Mouse (Mus musculus): ENCODE data around the gene Slc39a11. TPM values are rescaled to one million over a fixed set of nuclear protein-coding genes. Genes with fewer than 3 reads are reported as not detected.

The Slc39a11 gene
- polyA plus RNA-seq, 1 experiment from 2014 or later: 20.1 TPM

DNA sequence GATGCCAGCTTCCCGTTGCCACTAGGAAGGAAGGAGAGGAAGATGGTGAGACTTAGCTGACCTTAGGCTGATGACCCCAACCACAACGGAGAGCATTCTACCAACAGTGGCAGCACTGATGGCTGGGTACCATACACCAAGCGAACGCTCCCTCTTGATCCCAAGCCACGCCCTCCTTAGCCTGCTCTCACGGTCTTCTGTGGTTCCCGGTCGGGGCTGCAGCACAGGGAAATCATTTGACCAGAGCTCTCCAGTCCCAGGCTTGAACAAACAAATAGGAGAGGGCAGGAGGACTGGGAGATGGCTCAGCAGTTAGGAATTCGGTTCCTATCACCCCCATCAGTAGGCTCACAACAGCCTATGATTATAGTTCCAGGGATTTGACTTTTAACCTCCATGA lies 403.4 kb downstream of the Slc39a11 start:
- Histone ChIP-seq H3K27me3 (ENCODE audit: control insufficient read depth, insufficient read depth, low read length) (no peaks in the 10 kb centered on the region), H3K36me3 (ENCODE audit: control insufficient read depth, insufficient read depth, low read length) (no peaks in the 10 kb centered on the region), H3K4me3 (ENCODE audit: low read depth, low read length) (no peak overlapping the region), H3K9ac (ENCODE audit: low read depth, low read length) (no peak overlapping the region), H3K27ac (ENCODE audit: low read depth, low read length) (no peak overlapping the region), H3K9me3 (ENCODE audit: control insufficient read depth, low read length) (no peaks in the 10 kb centered on the region), H3K4me2 (replicated peaks; ENCODE audit: low read depth, low read length) (no peak overlapping the region), H3K4me1 (replicated peaks; ENCODE audit: control insufficient read depth, insufficient read depth, low read length) (no peaks in the 10 kb centered on the region)
- DNase-seq (ENCODE audit: low spot score): no peak
- 68% methylated on average over 9 of the region's 9 CpGs for WGBS
- no peak for ATAC-seq (ENCODE audit: low FRiP score)

DNA sequence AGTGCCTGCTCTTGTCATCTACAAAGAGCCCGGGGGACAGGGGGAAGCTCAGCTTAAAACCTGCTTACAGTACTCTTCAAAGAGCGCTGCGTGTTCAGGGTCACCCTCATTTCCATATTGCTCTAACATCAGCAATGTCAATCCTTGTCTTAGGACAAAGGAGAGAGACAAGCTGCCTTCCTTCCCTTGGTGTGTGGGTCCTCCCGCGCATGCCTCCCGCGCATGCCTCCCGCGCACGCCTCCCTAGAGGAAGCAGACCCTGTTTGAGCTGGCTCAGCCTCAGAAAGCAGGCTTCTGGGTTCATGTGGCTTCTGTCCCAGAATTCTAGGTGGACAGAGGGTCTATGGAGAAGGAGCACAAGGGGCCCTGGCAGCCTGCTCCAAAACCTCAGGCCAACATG lies 404.2 kb downstream of the Slc39a11 start:
- WGBS: 73% methylated on average over 10 of the region's 10 CpGs
- H3K27me3 ChIP-seq (ENCODE audit: control insufficient read depth, insufficient read depth, low read length): no peaks in the 10 kb centered on the region
- H3K9ac ChIP-seq (ENCODE audit: low read depth, low read length): no peak overlapping the region
- ATAC-seq (ENCODE audit: low FRiP score) (no peak), DNase-seq (ENCODE audit: low spot score) (no peak)
- H3K9me3 ChIP-seq (ENCODE audit: control insufficient read depth, low read length): no peaks in the 10 kb centered on the region
- H3K4me2 ChIP-seq (replicated peaks; ENCODE audit: low read depth, low read length): no peak overlapping the region
- no peaks in the 10 kb centered on the region for H3K4me1 ChIP-seq (replicated peaks; ENCODE audit: control insufficient read depth, insufficient read depth, low read length)
- no peaks in the 10 kb centered on the region for H3K36me3 ChIP-seq (ENCODE audit: control insufficient read depth, insufficient read depth, low read length)
- no peak overlapping the region for H3K4me3 ChIP-seq (ENCODE audit: low read depth, low read length)
- H3K27ac ChIP-seq (ENCODE audit: low read depth, low read length): no peak overlapping the region

DNA sequence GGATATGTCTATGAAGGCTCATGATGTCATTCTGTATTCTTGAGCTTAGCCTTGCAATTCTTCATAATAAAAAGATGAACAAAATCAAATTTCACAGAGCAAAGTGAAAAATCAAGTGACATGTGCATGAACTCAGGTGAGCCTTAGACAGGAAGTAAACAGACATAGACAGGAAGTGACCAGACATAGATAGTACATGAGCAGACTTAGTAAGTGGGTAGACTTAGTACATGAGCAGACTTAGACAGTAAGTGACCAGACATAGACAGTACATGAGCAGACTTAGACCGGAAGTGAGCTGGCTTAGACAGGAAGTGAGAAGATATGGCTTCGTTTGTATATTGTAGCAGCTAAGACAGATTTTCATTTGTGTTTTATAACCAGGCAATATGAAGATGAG lies 415.4 kb downstream of the Slc39a11 start:
- Histone ChIP-seq H3K4me3 (ENCODE audit: low read depth, low read length) (no peak overlapping the region), H3K27ac (ENCODE audit: low read depth, low read length) (no peak overlapping the region), H3K36me3 (ENCODE audit: control insufficient read depth, insufficient read depth, low read length) (no peaks in the 10 kb centered on the region), H3K9me3 (ENCODE audit: control insufficient read depth, low read length) (no peaks in the 10 kb centered on the region), H3K9ac (ENCODE audit: low read depth, low read length) (no peak overlapping the region), H3K27me3 (ENCODE audit: control insufficient read depth, insufficient read depth, low read length) (no peaks in the 10 kb centered on the region), H3K4me1 (replicated peaks; ENCODE audit: control insufficient read depth, insufficient read depth, low read length) (peaks cover 2% of the 10 kb centered on the region; the same call in 1 of the 2 replicates), H3K4me2 (replicated peaks; ENCODE audit: low read depth, low read length) (no peak overlapping the region)
- no peak for DNase-seq (ENCODE audit: low spot score)
- 87% methylated on average over 2 of the region's 2 CpGs for WGBS
- ATAC-seq (ENCODE audit: low FRiP score): no peak

DNA sequence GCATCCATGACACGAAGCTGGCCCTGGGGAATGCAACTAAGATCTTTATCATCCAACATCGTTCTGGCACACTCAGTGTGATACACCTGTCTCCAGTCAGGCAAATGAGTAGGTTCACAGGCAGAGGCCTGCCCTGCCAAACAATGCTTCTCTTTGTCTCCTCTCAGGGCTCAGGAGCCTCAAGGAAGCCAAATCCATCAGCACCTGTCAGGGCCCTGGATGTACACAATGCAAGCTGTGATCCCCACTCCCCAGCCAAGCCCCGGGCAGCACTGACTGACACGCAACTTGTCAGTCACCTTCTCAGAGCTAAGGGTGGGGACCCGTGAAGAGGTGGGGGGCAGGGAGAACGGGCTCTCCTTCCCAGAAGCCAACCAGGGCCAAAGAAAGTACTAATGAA lies 417.8 kb downstream of the Slc39a11 start:
- Histone ChIP-seq H3K36me3 (ENCODE audit: control insufficient read depth, insufficient read depth, low read length) (no peaks in the 10 kb centered on the region), H3K4me2 (replicated peaks; ENCODE audit: low read depth, low read length) (no peak overlapping the region), H3K9me3 (ENCODE audit: control insufficient read depth, low read length) (no peaks in the 10 kb centered on the region), H3K27me3 (ENCODE audit: control insufficient read depth, insufficient read depth, low read length) (no peaks in the 10 kb centered on the region), H3K4me3 (ENCODE audit: low read depth, low read length) (no peak overlapping the region), H3K9ac (ENCODE audit: low read depth, low read length) (no peak overlapping the region), H3K4me1 (replicated peaks; ENCODE audit: control insufficient read depth, insufficient read depth, low read length) (peaks cover 2% of the 10 kb centered on the region; the same call in 1 of the 2 replicates), H3K27ac (ENCODE audit: low read depth, low read length) (0 out of 2 replicates have a peak overlapping the region, but pooled peaks have one; percentile 21)
- ATAC-seq (ENCODE audit: low FRiP score) (peak; percentile 70), DNase-seq (ENCODE audit: low spot score) (peak; percentile 46)
- WGBS: 11% methylated on average over 6 of the region's 6 CpGs

DNA sequence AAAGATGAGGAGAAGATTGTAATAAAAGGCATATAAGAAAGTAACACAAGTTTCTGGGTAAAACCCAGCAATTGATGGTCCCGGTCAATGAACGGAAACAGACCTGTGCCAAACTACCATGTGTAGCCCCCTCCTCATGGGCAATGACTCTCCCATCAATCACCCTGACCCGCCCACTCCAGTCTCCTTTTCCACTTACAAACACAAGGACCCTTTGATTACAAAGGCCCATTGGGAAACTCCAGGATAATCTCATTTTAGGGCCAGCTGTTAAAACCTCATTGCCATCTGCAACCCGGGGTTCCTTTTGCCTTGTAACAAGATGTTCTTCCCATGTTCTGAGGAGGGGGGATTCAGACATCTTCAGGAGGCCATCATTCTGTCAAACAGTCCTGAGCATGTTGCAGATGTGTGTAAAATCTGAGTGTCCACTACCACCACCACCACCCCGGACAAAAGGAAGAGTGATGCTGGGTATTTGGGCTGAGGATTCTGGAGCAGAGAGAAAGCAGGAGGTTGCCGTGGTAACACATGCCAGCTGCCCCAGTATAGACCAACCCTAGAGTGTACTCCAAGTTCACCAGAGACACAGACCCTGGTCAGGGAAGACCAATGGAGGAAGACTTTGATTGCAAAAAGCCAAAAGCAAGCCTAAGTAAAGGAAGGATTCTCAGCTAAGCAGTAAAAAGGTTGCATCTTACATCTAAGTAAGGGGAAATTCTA lies 419.3 kb downstream of the Slc39a11 start:
- ATAC-seq (ENCODE audit: low FRiP score) (peak; percentile 76), DNase-seq (ENCODE audit: low spot score) (peak; percentile 43)
- H3K9me3 ChIP-seq (ENCODE audit: control insufficient read depth, low read length): no peaks in the 10 kb centered on the region
- no peaks in the 10 kb centered on the region for H3K27me3 ChIP-seq (ENCODE audit: control insufficient read depth, insufficient read depth, low read length)
- no peak overlapping the region for H3K4me2 ChIP-seq (replicated peaks; ENCODE audit: low read depth, low read length)
- H3K27ac ChIP-seq (ENCODE audit: low read depth, low read length): 0 out of 2 replicates have a peak overlapping the region, but pooled peaks have one; percentile 14
- no peak overlapping the region for H3K4me3 ChIP-seq (ENCODE audit: low read depth, low read length)
- H3K4me1 ChIP-seq (replicated peaks; ENCODE audit: control insufficient read depth, insufficient read depth, low read length): peaks cover 2% of the 10 kb centered on the region; the same call in 1 of the 2 replicates
- no peak overlapping the region for H3K9ac ChIP-seq (ENCODE audit: low read depth, low read length)
- H3K36me3 ChIP-seq (ENCODE audit: control insufficient read depth, insufficient read depth, low read length): no peaks in the 10 kb centered on the region
- 46% methylated on average over 6 of the region's 6 CpGs for WGBS

DNA sequence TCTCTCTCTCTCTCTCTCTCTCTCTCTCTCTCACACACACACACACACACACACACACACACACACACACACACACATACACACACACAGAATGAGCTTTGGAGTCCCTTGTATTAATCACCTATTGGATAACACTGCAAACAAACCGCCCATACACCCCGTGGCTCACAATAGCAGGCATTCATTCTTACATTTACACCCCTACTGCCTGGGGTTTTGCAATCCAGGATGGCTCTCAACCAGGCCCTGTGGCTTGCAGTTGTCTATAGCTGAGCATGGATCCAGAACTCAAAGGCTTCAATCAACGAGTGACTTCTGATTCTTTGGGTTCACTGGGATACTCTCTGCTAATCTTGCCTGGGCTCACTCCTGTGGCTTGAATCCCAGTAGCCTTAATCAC lies 424.1 kb downstream of the Slc39a11 start:
- H3K27ac ChIP-seq (ENCODE audit: low read depth, low read length): no peak overlapping the region

DNA sequence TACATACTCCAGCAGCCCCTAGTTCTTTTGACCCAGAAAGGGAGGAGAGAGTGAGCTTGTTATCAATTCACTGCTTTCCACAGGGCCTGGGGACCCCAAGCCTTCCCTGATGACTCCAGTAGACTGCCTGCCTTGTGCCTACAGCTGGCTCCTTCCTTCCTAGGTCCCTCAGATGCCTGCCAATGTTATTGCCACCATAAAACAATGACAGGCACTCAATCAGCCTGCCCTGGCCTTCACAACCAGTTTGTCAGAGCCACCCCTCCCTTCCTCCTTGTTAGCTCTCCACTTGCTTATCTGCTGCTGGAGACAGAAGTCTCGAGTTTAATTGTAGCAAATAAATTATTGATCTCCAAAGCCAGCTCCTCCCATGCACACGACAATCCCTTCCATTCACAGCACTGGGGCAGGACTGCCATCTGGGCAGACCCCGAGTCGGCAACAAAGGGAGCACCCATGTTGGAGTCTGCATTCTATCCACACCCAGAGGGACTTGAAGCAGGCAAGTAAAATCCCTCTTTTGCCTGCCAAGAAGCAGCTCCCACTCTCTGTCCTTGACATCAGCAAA lies 426.0 kb downstream of the Slc39a11 start:
- no peak overlapping the region for H3K27ac ChIP-seq (ENCODE audit: low read depth, low read length)
- no peak overlapping the region for H3K9ac ChIP-seq (ENCODE audit: low read depth, low read length)
- H3K9me3 ChIP-seq (ENCODE audit: control insufficient read depth, low read length): no peaks in the 10 kb centered on the region
- peaks cover 11% of the 10 kb centered on the region for H3K4me1 ChIP-seq (replicated peaks; ENCODE audit: control insufficient read depth, insufficient read depth, low read length)
- H3K4me3 ChIP-seq (ENCODE audit: low read depth, low read length): no peak overlapping the region
- H3K36me3 ChIP-seq (ENCODE audit: control insufficient read depth, insufficient read depth, low read length): no peaks in the 10 kb centered on the region
- no peak for DNase-seq (ENCODE audit: low spot score)
- no peaks in the 10 kb centered on the region for H3K27me3 ChIP-seq (ENCODE audit: control insufficient read depth, insufficient read depth, low read length)
- WGBS: 75% methylated on average over 4 of the region's 4 CpGs
- ATAC-seq (ENCODE audit: low FRiP score): no peak
- H3K4me2 ChIP-seq (replicated peaks; ENCODE audit: low read depth, low read length): no peak overlapping the region

More for the DNA sequence above, 424.1 kb downstream of the Slc39a11 start:
- Histone ChIP-seq H3K4me3 (ENCODE audit: low read depth, low read length) (no peak overlapping the region), H3K36me3 (ENCODE audit: control insufficient read depth, insufficient read depth, low read length) (no peaks in the 10 kb centered on the region), H3K9ac (ENCODE audit: low read depth, low read length) (no peak overlapping the region), H3K4me1 (replicated peaks; ENCODE audit: control insufficient read depth, insufficient read depth, low read length) (peaks cover 9% of the 10 kb centered on the region), H3K9me3 (ENCODE audit: control insufficient read depth, low read length) (no peaks in the 10 kb centered on the region), H3K27me3 (ENCODE audit: control insufficient read depth, insufficient read depth, low read length) (no peaks in the 10 kb centered on the region), H3K4me2 (replicated peaks; ENCODE audit: low read depth, low read length) (no peak overlapping the region)
- WGBS: 65% methylated on average over 3 of the region's 3 CpGs
- DNase-seq (ENCODE audit: low spot score) (no peak), ATAC-seq (ENCODE audit: low FRiP score) (no peak)

DNA sequence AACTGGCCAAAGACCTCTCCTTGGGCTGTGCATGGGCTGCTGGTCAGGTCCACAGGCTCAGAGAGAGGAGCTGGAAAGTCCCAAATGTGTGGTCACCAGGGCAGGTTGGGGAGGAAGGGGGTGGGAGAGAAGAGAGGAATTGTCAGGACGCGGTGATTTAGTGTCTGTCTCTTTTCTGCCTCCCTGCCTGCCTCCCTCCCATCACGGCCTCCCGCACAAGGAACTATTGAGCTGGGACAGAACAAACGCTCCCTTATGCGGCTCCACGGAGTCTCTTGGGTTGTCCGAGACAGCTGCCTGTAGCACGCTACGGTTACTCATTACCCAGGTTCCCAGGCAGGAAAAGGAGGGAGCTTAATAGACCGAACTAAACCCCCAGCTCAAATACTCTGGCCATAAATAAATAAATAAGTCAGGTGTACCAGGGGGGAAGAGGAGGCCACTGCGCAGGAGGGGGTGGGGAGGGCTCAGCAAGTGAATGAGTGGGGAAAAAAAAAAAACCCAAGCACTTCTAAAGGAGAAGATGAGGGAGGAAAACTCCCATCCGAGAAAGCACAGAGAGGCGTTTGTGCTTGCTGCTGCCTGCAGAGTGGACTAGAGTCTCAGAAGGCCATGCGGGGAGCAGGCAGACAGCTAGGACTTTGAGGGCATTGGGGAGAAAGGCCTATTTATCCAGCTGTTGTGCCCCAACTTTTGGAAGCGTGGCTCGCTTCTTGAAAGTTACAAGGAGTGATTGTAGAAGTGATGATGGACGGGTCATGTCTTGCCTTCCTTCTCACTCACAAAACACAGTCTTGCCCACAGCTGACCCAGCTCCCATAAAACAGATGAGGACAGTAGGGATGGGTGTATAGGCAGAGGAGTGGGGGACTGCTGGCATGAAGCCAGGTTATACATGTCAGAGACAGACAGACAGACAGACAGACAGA lies 428.3 kb downstream of the Slc39a11 start:
- DNase-seq (ENCODE audit: low spot score): peak; percentile 67
- WGBS: 22% methylated on average over 18 of the region's 18 CpGs
- Histone ChIP-seq H3K4me1 (replicated peaks; ENCODE audit: control insufficient read depth, insufficient read depth, low read length) (peaks cover 11% of the 10 kb centered on the region), H3K27ac (ENCODE audit: low read depth, low read length) (peak overlapping the region; percentile 74), H3K27me3 (ENCODE audit: control insufficient read depth, insufficient read depth, low read length) (no peaks in the 10 kb centered on the region), H3K4me3 (ENCODE audit: low read depth, low read length) (no peak overlapping the region), H3K9ac (ENCODE audit: low read depth, low read length) (no peak overlapping the region), H3K9me3 (ENCODE audit: control insufficient read depth, low read length) (no peaks in the 10 kb centered on the region), H3K36me3 (ENCODE audit: control insufficient read depth, insufficient read depth, low read length) (no peaks in the 10 kb centered on the region), H3K4me2 (replicated peaks; ENCODE audit: low read depth, low read length) (no peak overlapping the region; the same call in 1 of the 2 replicates)
- peak; percentile 89 for ATAC-seq (ENCODE audit: low FRiP score)

Measured in hindbrain, embryonic 11.5 days (tissue).